Mouse (Mus musculus) testis, postnatal 14 days (tissue): Measurements from ENCODE around the gene Hmces.
"Not testable (repeated sequence)": the region's sequence is repeated elsewhere in the genome, so short reads cannot be mapped to it uniquely, and the experiment has no call there.

ENCODE experiments used
- DNase-seq: peaks from one replicate; pipeline ENCODE4 v3.0.0; 2021; ENCODE audit warnings: low spot score

Hmces gene

GRCm38 (mm10) chr6:87914326-87915102 is 779 bp downstream of the Hmces start:
- DNase-seq: peak; percentile 63

- DNase-seq: no peak
Observed at GRCm38 (mm10) chr6:87915939-87916338, 2.2 kb downstream of the Hmces start.

- DNase-seq: no peak
Observed at GRCm38 (mm10) chr6:87921201-87921600, 7.5 kb downstream of the Hmces start.

GRCm38 (mm10) chr6:87923624-87924023 is 9.9 kb downstream of the Hmces start:
- DNase-seq: no peak

- no peak for DNase-seq
Observed at GRCm38 (mm10) chr6:87935037-87935436, 21.3 kb downstream of the Hmces start.

- peak; percentile 68 for DNase-seq
Observed at GRCm38 (mm10) chr6:87937178-87937788, 23.5 kb downstream of the Hmces start.

GRCm38 (mm10) chr6:87938941-87939340 is 25.2 kb downstream of the Hmces start:
- no peak for DNase-seq

GRCm38 (mm10) chr6:87942179-87942578 is 28.4 kb downstream of the Hmces start:
- no peak for DNase-seq

- not testable (repeated sequence) for DNase-seq
Observed at GRCm38 (mm10) chr6:87962457-87962856, 48.7 kb downstream of the Hmces start.

- no peak for DNase-seq
Observed at GRCm38 (mm10) chr6:87970041-87970440, 56.3 kb downstream of the Hmces start.

GRCm38 (mm10) chr6:87979728-87980127 is 66.0 kb downstream of the Hmces start:
- peak; percentile 42 for DNase-seq

GRCm38 (mm10) chr6:87980374-87981029 is 66.8 kb downstream of the Hmces start:
- DNase-seq: peak; percentile 88

GRCm38 (mm10) chr6:87981030-87981485 is 67.3 kb downstream of the Hmces start:
- peak; percentile 88 for DNase-seq

- DNase-seq: peak; percentile 86
Observed at GRCm38 (mm10) chr6:87981547-87982256, 68.0 kb downstream of the Hmces start, which contains the start of gene H1fx. H1fx (minus strand) TSS chr6:87981637.

- no peak for DNase-seq
Observed at GRCm38 (mm10) chr6:87982506-87982905, 68.8 kb downstream of the Hmces start.
